Mouse (Mus musculus) bone marrow macrophage, adult 2 months (primary cell): ENCODE measurements around the gene Plxdc1.

Source experiments
- CTCF ChIP-seq: IDR thresholded peaks from 2 replicates; pipeline ENCODE4 v1.5.1; 2012; ENCODE audit warnings: low read depth, mild to moderate bottlenecking, low read length, moderate library complexity
- POLR2A ChIP-seq: IDR thresholded peaks from 2 replicates; pipeline ENCODE4 v1.6.1; 2012; ENCODE audit warnings: mild to moderate bottlenecking, low read depth, low read length, borderline replicate concordance

DNA sequence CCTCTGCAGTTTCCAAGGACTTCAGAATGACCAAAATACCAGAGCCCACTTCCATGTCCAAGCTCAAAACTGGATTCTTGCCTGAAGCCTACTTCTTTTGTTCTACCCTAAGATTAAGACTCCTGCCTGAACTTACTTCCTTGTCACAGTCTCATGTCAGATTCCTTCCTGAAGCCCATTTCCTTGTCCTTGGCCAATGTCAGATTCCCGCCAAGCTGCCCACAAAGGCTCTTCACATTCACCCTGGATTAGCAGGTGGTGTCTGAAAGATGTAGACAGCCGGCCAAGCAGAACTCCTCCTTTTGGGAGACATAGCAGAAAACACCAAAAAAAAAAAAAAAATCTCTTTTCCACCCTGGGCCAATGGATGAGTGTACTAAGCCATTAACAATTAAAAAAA lies 70.8 kb downstream of the Plxdc1 start:
- TF ChIP-seq POLR2A (no peak), CTCF (no peak)
